Mouse (Mus musculus): ENCODE measurements around the gene Rbbp7.
A peak's percentile ranks its signal among the peaks of the same experiment; 100 is the strongest.
"Not testable (repeated sequence)": the region's sequence is repeated elsewhere in the genome, so short reads cannot be mapped to it uniquely, and the experiment has no call there.

The Rbbp7 gene

DNA sequence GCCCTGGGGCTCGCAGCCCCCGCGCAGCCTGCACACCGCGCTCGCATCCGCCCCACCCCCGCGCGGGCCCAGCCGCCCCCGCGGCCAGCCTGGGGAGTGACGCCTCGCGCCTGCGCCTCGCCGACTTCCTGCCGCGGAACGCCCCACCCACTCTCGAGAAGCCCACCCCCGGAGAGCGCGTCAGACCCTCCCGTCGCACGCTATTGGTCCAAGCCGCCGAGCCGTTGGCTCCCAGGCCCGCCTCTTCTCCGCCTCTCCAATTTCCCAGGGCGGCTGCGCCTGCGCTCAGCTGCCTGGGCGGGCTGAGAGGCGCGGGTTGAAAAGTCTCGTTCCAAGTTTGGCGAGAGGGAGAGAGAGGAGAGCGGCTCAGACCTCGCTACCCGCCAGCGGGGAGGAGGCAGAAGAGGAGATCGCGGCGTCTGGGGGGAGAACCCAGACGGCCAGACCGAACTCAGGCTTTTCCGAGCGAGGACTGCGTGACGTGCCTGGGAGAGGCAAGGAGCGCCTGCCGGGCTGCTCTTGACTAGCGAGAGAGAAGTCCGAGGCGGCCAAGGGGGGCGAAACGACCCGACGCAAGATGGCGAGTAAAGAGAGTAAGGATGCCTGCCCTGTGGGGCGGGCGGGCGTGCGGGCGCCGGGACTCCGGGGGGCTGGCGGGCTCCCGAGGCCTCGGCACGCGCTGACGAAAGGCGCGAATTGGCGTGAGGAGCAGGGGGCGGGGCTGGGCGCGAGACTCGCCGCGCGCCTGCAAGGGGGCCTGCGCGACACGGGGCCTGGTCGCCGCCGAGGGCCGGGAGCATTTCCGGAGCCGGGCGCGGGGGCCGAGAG is at the start of gene Rbbp7:
Gene Rbbp7 (plus strand): TSS at position 288 of the 828 bp plus-strand sequence.
- DNase-seq (ENCODE audit: low read depth, low spot score): peak; percentile 97

DNA sequence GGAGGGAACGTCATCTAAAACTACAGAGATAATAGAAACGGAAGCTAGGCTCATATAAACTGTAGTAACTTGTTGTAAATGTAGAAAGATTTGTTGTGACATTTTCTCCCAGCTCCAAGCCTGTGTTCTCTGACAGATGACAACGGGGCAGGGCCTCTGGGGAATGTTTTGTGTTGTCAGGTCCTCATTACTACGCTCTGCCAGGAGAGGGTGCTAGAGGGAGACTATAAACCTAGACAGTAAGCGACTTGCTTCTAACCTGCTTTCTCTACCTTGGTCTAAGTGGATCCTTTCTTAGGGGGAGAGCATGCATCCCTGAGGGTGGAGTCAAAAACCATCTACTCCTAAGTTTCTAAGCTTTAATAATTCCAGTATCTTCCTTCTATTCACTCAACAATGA is 42.4 kb upstream of the Rbbp7 start:
- DNase-seq (ENCODE audit: low read depth, low spot score): peak; percentile 71

GRCm38 (mm10) chrX:162719615-162720014 is 40.6 kb upstream of the Rbbp7 start:
- peak; percentile 50 for DNase-seq (ENCODE audit: low read depth, low spot score)

GRCm38 (mm10) chrX:162727367-162727777 is 32.8 kb upstream of the Rbbp7 start:
- no peak for DNase-seq (ENCODE audit: low read depth, low spot score)

- no peak for DNase-seq (ENCODE audit: low read depth, low spot score)
These were observed 32.4 kb upstream of the Rbbp7 start for GRCm38 (mm10) chrX:162727795-162728194.

GRCm38 (mm10) chrX:162728228-162728627 is 32.0 kb upstream of the Rbbp7 start:
- DNase-seq (ENCODE audit: low read depth, low spot score): no peak

DNA sequence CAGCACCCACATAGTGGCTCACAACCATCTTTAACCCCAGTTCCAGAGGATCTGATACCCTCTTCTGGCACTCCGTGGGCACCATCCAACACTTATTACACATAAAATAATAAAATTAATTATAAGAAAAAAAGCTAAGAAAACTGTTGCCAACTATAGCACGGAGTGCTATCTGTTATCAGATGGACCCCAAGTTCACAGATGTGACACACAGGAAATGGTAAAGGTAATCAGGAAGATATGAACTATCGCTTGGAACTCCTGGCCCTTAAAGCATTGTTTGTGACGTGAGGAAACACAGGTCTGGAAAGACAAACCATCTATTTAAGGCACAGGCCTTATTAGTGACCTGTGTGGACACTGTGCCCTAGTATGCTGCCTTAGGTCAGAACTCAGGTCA is 30.2 kb upstream of the Rbbp7 start:
- no peak for DNase-seq (ENCODE audit: low read depth, low spot score)

DNA sequence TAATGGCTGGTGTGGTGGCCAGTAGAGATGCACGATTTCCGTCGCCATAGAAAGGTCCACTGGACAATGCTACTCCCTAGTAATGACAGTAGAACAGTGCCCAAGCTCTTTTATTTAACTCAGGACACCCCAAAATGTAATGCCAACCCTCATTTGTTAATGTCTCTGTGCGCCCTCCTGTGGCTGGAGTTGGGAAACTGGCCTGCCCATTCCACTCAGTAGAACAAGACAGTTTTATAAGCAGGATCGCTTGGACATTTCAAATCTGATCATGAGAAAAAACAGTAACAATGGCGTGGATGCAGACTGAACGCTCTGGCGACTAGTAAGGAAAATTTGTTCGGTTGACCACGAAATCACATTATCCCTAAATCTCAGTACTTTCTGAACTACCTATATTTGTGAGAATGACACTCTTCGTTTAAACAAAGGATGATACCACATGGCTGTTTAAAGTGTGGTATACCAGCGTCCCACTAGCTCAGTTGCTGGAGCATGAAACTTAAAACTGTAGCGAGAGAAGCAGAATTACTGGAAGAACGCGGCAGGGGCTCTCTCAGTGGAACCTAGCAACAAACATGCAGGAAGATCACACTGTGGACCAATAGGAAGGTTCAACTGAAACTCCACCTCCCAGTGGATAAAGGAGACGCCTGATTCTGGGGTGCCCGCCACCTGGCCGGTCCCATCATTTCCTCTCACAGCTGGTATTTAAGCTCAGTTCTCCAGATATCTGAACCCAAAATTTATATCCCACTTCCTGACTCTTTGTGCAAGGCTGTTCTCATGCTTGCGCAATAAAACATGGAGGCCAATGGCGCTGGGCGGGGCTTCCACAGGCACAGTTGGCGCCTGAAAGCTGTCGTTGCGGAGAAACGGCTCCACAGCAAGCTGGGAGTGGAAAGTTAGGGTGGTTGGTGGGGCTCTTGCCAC is 24.9 kb upstream of the Rbbp7 start:
- DNase-seq (ENCODE audit: low read depth, low spot score): peak; percentile 88

- DNase-seq (ENCODE audit: low read depth, low spot score): peak; percentile 33
These were observed 24.0 kb upstream of the Rbbp7 start for GRCm38 (mm10) chrX:162736140-162736659.

GRCm38 (mm10) chrX:162748696-162749420 is 11.3 kb upstream of the Rbbp7 start:
- DNase-seq (ENCODE audit: low read depth, low spot score): no peak

DNA sequence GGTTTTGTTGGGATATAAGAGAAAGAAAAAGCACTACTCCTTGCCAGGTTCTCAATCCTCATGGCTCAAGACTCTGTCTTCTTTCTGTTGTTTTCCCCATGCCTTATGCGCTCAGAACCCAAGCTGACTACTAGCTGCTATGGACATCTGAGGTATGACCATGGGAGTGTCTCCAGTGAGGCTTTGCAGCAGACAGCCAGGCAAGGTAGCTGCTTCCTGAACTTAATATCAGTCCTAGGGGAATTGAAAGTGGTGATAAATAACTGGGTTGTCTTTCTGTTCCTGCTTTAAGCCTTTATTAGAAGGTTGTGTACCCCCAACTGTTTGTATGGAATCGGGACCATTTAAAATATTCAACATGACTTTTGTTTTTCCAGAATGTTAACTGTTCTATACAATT is 7.8 kb upstream of the Rbbp7 start:
- no peak for DNase-seq (ENCODE audit: low read depth, low spot score)

- DNase-seq (ENCODE audit: low read depth, low spot score): no peak
These were observed 5.9 kb upstream of the Rbbp7 start for GRCm38 (mm10) chrX:162754314-162754713.

DNA sequence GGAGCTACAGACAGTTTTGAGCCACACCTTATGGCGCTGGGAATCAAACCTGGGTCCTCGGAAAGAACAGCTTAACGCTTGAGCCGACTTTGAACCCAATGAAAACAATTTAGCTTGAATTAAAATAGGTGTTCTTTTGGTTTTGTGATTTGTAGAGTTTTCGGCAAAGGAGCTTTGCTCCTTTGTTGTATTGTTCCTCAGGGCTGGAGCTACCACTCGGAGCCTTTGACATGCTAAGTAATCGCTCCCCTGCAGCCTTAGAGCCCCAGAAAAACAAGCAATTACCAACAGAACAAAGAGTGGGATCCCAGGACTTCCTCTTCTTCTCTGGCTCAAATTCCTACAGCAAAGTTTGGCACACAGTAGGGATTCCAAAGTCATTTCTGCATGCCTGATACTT is 4.1 kb upstream of the Rbbp7 start:
- no peak for DNase-seq (ENCODE audit: low read depth, low spot score)

GRCm38 (mm10) chrX:162759251-162760114 is 719 bp upstream of the Rbbp7 start:
- DNase-seq (ENCODE audit: low read depth, low spot score): peak; percentile 83

DNA sequence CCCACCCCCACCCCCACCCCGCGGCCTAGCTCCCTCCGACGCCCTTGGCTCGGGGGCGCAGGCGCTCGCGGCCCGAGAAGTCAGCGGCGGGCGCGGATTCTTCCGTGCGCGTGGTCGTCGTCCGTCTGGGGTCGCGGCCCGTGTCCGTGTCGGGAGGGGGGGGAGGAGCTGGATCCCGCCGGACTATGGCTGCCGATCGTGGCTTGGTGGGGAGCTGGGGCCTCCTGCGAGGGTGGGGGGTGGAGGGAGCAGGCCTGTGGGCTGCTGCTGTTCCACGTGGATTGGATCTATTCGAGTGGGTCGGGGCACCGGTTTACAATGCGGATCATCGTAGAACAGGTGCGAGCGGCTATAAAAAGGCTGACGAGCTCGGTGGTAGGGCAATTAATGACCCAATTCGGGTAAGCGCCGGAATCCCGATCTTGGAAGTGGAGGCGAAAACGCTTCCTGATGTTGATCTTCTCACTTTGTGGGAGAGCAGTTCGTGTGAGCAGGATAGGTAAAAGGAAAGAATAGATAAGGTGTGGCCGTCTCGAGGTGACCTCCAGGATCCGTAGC is 835 bp downstream of the Rbbp7 start:
- peak; percentile 12 for DNase-seq (ENCODE audit: low read depth, low spot score)

DNA sequence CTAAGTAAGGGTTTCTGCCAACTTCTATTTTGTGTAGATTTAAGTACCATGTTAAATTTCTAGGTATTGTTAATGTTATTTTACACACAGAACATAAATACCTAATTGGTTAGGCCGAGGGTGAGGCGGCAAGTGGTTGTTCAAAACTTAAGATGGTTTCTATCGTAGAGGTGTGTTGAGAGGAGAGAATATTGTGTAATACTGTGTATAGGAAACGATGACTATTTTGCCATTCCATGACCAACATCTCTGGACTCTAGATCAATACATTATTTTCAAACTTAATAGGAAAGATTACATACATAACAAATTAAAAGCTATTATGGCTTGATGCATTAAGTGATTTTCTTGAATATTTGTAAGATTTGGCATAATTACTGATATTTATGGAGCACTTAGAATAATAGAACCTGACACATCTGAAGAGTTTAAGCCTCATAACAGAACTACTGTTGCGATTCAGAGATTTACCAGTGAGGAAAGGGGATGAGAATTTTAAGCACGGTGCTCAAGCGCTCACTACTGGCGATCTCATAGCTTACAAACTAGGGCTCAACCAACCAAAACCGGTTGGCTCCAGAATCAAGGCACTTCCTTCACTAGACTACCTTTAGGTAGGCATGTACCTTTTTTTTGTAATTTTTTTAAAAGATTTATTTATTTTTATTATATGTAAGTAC is 1.7 kb downstream of the Rbbp7 start:
- DNase-seq (ENCODE audit: low read depth, low spot score): peak; percentile 39

GRCm38 (mm10) chrX:162770726-162771125 is 10.5 kb downstream of the Rbbp7 start:
- no peak for DNase-seq (ENCODE audit: low read depth, low spot score)

DNA sequence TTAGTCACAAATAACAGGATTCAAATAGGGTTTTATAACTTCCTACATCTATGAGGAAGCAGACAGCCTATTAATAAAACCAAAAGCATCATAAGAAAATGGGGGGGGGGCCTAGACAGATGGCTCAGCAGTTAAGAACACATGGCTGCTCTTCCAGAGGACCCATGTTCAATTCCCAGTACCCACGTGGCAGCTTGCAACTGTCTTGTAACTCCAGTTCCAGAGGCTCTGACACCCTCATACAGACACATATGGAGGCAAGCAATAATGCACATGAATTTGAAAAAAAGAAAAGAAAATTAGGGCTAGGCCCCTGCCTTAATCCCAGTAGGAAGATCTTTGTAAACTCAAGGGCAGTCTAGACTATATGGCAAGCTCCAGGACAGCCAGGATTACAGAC is 28.2 kb downstream of the Rbbp7 start:
- DNase-seq (ENCODE audit: low read depth, low spot score): no peak

DNA sequence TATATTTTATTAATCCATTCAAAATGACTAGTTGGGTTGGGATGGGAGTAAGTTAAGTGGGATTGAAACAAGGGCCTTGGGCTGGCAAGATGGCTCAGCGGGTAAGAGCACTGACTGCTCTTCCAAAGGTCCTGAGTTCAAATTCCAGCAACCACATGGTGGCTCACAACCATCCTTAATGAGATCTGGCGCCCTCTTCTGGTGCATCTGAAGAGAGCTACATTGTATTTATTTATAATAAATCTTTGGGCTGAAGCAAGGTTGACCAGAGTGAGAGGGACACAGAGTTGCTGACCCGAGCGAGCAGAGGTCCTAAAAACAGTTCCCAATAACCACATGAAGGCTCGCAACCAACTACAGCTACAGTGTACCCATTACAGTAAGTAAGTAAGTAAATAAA is 31.2 kb downstream of the Rbbp7 start:
- not testable (repeated sequence) for DNase-seq (ENCODE audit: low read depth, low spot score)

DNA sequence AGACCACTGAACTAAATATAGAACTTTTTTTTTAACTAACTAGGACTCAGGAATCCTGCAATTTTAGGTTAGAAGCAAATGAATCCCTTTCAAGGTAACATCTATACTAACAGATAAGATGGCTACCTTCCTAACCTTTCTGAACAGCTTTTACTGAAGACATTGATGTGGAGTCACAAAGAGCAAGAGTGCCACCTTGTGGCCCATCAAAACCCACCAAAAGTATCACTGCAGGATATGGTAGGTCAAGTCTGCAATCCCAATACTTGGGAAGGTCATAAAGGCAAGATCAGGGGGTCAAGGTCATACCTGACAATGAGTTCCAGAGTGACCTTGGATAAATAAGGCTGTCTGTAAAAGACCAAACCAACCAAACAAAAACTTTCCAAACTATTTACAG is 40.2 kb downstream of the Rbbp7 start:
- peak; percentile 61 for DNase-seq (ENCODE audit: low read depth, low spot score)
